Mouse (Mus musculus) CD4-positive, CD25-positive, alpha-beta regulatory T cell (primary cell): ENCODE results near the gene Ly6g6e. TPM values are rescaled to one million over a fixed set of nuclear protein-coding genes. Genes with fewer than 3 reads are reported as not detected.

Source experiments
- polyA plus RNA-seq: library from polyadenylated mRNA; unstranded; fragments of 100-300 nt; shearing (Covaris generic); gene quantifications from one replicate; pipeline ENCODE4 v1.2.1, GENCODE M21; 2017

Gene Ly6g6e
- polyA plus RNA-seq, 1 experiment from 2014 or later, result not detected

Other genes with a start within 250 kb of the Ly6g6e start
- gene Stk19, start 240.0 kb upstream of the Ly6g6e start, polyA plus RNA-seq, result 31.8 TPM
- gene Dxo, start 239.9 kb upstream of the Ly6g6e start, polyA plus RNA-seq, result 78.8 TPM
- gene Skiv2l, start 226.7 kb upstream of the Ly6g6e start, polyA plus RNA-seq, result 126 TPM
- 47.9 TPM for gene Nelfe, start 226.5 kb upstream of the Ly6g6e start, polyA plus RNA-seq
- gene Cfb, start 214.4 kb upstream of the Ly6g6e start, polyA plus RNA-seq, result 0.91 TPM
- 0.36 TPM for gene Zbtb12, start 197.4 kb upstream of the Ly6g6e start, polyA plus RNA-seq
- gene Gm20547, start 194.9 kb upstream of the Ly6g6e start, polyA plus RNA-seq, result 0.07 TPM
- gene C2, start 178.6 kb upstream of the Ly6g6e start, polyA plus RNA-seq, result 2.6 TPM
- 69.4 TPM for gene Ehmt2, start 178.4 kb upstream of the Ly6g6e start, polyA plus RNA-seq
- not detected for gene Slc44a4, start 162.4 kb upstream of the Ly6g6e start, polyA plus RNA-seq
- 75.2 TPM for gene Neu1, start 145.6 kb upstream of the Ly6g6e start, polyA plus RNA-seq
- 15.6 TPM for gene Hspa1b, start 117.7 kb upstream of the Ly6g6e start, polyA plus RNA-seq
- not detected for gene Gm20481, start 107.0 kb upstream of the Ly6g6e start, polyA plus RNA-seq
- 2.8 TPM for gene Hspa1a, start 104.7 kb upstream of the Ly6g6e start, polyA plus RNA-seq
- gene Hspa1l, start 104.2 kb upstream of the Ly6g6e start, polyA plus RNA-seq, result not detected
- gene Lsm2, start 95.0 kb upstream of the Ly6g6e start, polyA plus RNA-seq, result 81.8 TPM
- gene Vars, start 75.9 kb upstream of the Ly6g6e start, polyA plus RNA-seq, result 174 TPM
- gene Vwa7, start 60.3 kb upstream of the Ly6g6e start, polyA plus RNA-seq, result 0.18 TPM
- gene Sapcd1, start 48.9 kb upstream of the Ly6g6e start, polyA plus RNA-seq, result 0.81 TPM
- 1.2 TPM for gene Msh5, start 30.2 kb upstream of the Ly6g6e start, polyA plus RNA-seq
- 479 TPM for gene Clic1, start 26.9 kb upstream of the Ly6g6e start, polyA plus RNA-seq
- 1.2 TPM for gene Ddah2, start 17.9 kb upstream of the Ly6g6e start, polyA plus RNA-seq
- not detected for gene Ly6g6c, start 11.5 kb upstream of the Ly6g6e start, polyA plus RNA-seq
- not detected for gene Mpig6b, start 10.7 kb upstream of the Ly6g6e start, polyA plus RNA-seq
- gene Ly6g6d, start 1.2 kb downstream of the Ly6g6e start, polyA plus RNA-seq, result not detected
- not detected for gene Ly6g6f, start 8.7 kb downstream of the Ly6g6e start, polyA plus RNA-seq
- gene Abhd16a, start 12.4 kb downstream of the Ly6g6e start, polyA plus RNA-seq, result 66.3 TPM
- not detected for gene Ly6g5c, start 31.4 kb downstream of the Ly6g6e start, polyA plus RNA-seq
- 1.1 TPM for gene Ly6g5b, start 38.5 kb downstream of the Ly6g6e start, polyA plus RNA-seq
- 52.4 TPM for gene Gpank1, start 44.6 kb downstream of the Ly6g6e start, polyA plus RNA-seq
- gene Csnk2b, start 45.2 kb downstream of the Ly6g6e start, polyA plus RNA-seq, result 244 TPM
- 3.3 TPM for gene D17H6S53E, start 49.5 kb downstream of the Ly6g6e start, polyA plus RNA-seq
- not detected for gene Apom, start 55.1 kb downstream of the Ly6g6e start, polyA plus RNA-seq
- gene Bag6, start 58.3 kb downstream of the Ly6g6e start, polyA plus RNA-seq, result 57.1 TPM
- gene Prrc2a, start 88.0 kb downstream of the Ly6g6e start, polyA plus RNA-seq, result 26.9 TPM
- 2.2 TPM for gene Aif1, start 99.2 kb downstream of the Ly6g6e start, polyA plus RNA-seq
- gene Lst1, start 111.5 kb downstream of the Ly6g6e start, polyA plus RNA-seq, result 8.7 TPM
- 2,032 TPM for gene Ltb, start 117.5 kb downstream of the Ly6g6e start, polyA plus RNA-seq
- 40.7 TPM for gene Tnf, start 125.1 kb downstream of the Ly6g6e start, polyA plus RNA-seq
- gene Lta, start 128.4 kb downstream of the Ly6g6e start, polyA plus RNA-seq, result 158 TPM
- gene Gm16181, start 143.9 kb downstream of the Ly6g6e start, polyA plus RNA-seq, result 1.4 TPM
- gene Atp6v1g2, start 156.8 kb downstream of the Ly6g6e start, polyA plus RNA-seq, result 5.4 TPM
- gene Nfkbil1, start 158.9 kb downstream of the Ly6g6e start, polyA plus RNA-seq, result 22.3 TPM
- gene Ddx39b, start 164.8 kb downstream of the Ly6g6e start, polyA plus RNA-seq, result 249 TPM
- gene H2-D1, start 185.8 kb downstream of the Ly6g6e start, polyA plus RNA-seq, result 5,785 TPM
- gene H2-Q1, start 243.5 kb downstream of the Ly6g6e start, polyA plus RNA-seq, result 0.17 TPM